Mouse (Mus musculus) right cerebral cortex, adult 2 months (tissue): ENCODE measurements around the gene Snx25.
"Not testable (repeated sequence)": the region's sequence is repeated elsewhere in the genome, so short reads cannot be mapped to it uniquely, and the experiment has no call there.

Experiments used
- DNase-seq, 2 experiments: peaks; one replicate each; pipeline ENCODE4 v3.0.0; 2021 to 2022; ENCODE audit warnings: low spot score in 2 of 2

The Snx25 gene

GRCm38 (mm10) chr8:46137336-46137735 is 14.6 kb downstream of the Snx25 start:
- no peak for DNase-seq

- DNase-seq = not testable (repeated sequence)
Measured at GRCm38 (mm10) chr8:46135546-46135945, 16.4 kb downstream of the Snx25 start.

- DNase-seq = no peak
Measured at GRCm38 (mm10) chr8:46130426-46130825, 21.5 kb downstream of the Snx25 start.

GRCm38 (mm10) chr8:46122498-46122897 is 29.5 kb downstream of the Snx25 start:
- no peak for DNase-seq

- no peak for DNase-seq
Measured at GRCm38 (mm10) chr8:46119176-46119575, 32.8 kb downstream of the Snx25 start.

GRCm38 (mm10) chr8:46117172-46117571 is 34.8 kb downstream of the Snx25 start:
- DNase-seq = peak; percentile 53 to 62

GRCm38 (mm10) chr8:46113421-46114170 is 38.4 kb downstream of the Snx25 start:
- DNase-seq = not testable (repeated sequence)

GRCm38 (mm10) chr8:46107690-46108089 is 44.3 kb downstream of the Snx25 start:
- no peak for DNase-seq

- DNase-seq = no peak
Measured at GRCm38 (mm10) chr8:46103434-46103833, 48.5 kb downstream of the Snx25 start.

- DNase-seq = no peak
Measured at GRCm38 (mm10) chr8:46092667-46093360, 59.1 kb downstream of the Snx25 start.

- DNase-seq = no peak
Measured at GRCm38 (mm10) chr8:46083141-46083540, 68.8 kb downstream of the Snx25 start.

- no peak for DNase-seq
Measured at GRCm38 (mm10) chr8:46081030-46081429, 70.9 kb downstream of the Snx25 start.

- DNase-seq = no peak
Measured at GRCm38 (mm10) chr8:46078866-46079265, 73.1 kb downstream of the Snx25 start.

GRCm38 (mm10) chr8:46075223-46075622 is 76.7 kb downstream of the Snx25 start:
- no peak for DNase-seq

- no peak for DNase-seq
Measured at GRCm38 (mm10) chr8:46073540-46074140, 78.3 kb downstream of the Snx25 start.

- no peak for DNase-seq
Measured at GRCm38 (mm10) chr8:46072798-46073197, 79.2 kb downstream of the Snx25 start.

GRCm38 (mm10) chr8:46040260-46040659 is 111.7 kb downstream of the Snx25 start:
- peak; percentile 34 to 46 for DNase-seq

GRCm38 (mm10) chr8:46039666-46040065 is 112.3 kb downstream of the Snx25 start:
- no peak for DNase-seq

GRCm38 (mm10) chr8:46036217-46036616 is 115.7 kb downstream of the Snx25 start:
- DNase-seq = no peak

GRCm38 (mm10) chr8:46024392-46024791 is 127.6 kb downstream of the Snx25 start:
- DNase-seq = no peak

GRCm38 (mm10) chr8:46022758-46023157 is 129.2 kb downstream of the Snx25 start:
- DNase-seq = no peak

GRCm38 (mm10) chr8:46022203-46022602 is 129.8 kb downstream of the Snx25 start:
- peak; percentile 15 to 29 for DNase-seq
